Mouse (Mus musculus) olfactory bulb, adult 2 months (tissue): Measurements from ENCODE around the gene Hint3.

Source experiments
- CTCF ChIP-seq: fragments of 200-500 bp; IDR thresholded peaks from 2 replicates; pipeline ENCODE4 v1.5.1; 2012; ENCODE audit warnings: low read depth, mild to moderate bottlenecking, low read length, moderate library complexity; ENCODE audit not compliant: insufficient read depth
- POLR2A ChIP-seq: fragments of 200-500 bp; IDR thresholded peaks from 2 replicates; pipeline ENCODE4 v1.6.1; 2012; ENCODE audit warnings: mild to moderate bottlenecking, low read depth, low read length, moderate library complexity; ENCODE audit not compliant: insufficient read depth

- TF ChIP-seq POLR2A (no peak), CTCF (no peak)
These were observed 64.8 kb downstream of the Hint3 start for GRCm38 (mm10) chr10:30564651-30565050.
